Mouse (Mus musculus) E14TG2a.4 (cell line): ENCODE measurements around the gene Npas3.

Experiments
- CTCF ChIP-seq: conservative IDR thresholded peaks from 2 replicates; pipeline ENCODE4 v1.5.1; 2014; ENCODE audit warnings: low read length
- NANOG ChIP-seq: IDR thresholded peaks from 2 replicates; pipeline ENCODE4 v1.6.1; 2014; ENCODE audit warnings: borderline replicate concordance, low read length, mixed read lengths
- POU5F1 ChIP-seq: IDR thresholded peaks from 2 replicates; pipeline ENCODE4 v1.6.1; 2014; ENCODE audit warnings: low read length, borderline replicate concordance

DNA sequence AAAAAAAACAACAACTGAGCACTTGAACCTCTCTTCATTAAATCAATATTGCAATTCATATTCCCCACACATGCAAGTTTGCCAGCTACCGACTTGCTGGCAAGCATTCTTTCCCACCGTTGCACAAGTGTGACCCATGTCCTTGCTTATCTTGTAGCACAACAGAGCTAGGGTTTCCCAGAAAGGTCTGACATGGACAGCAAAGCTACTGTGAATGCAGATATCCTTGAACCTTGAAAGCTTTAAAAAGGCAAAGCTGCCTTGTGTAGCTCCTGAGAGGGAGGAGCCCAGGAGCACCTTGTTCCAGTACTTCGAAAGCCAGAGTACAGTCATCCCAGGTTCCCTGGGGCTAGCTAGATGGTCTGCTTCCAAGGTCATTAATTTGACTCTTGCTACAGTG, 748.7 kb downstream of the Npas3 start:
- TF ChIP-seq CTCF (no peak), NANOG (no peak), POU5F1 (no peak)
